Mouse (Mus musculus) C2C12 (cell line): ENCODE data around the gene Fgr.

ENCODE experiments used
- CTCF ChIP-seq: IDR thresholded peaks from one replicate; pipeline ENCODE4 v1.5.1; 2011; ENCODE audit not compliant: control insufficient read depth, insufficient read depth, insufficient read length
- MAX ChIP-seq: IDR thresholded peaks from one replicate; pipeline ENCODE4 v1.6.1; 2011; ENCODE audit warnings: mild to moderate bottlenecking, control low read depth
- USF1 ChIP-seq: IDR thresholded peaks from one replicate; pipeline ENCODE4 v1.6.1; 2011; ENCODE audit warnings: low read depth, mild to moderate bottlenecking, control low read depth, moderate library complexity

DNA sequence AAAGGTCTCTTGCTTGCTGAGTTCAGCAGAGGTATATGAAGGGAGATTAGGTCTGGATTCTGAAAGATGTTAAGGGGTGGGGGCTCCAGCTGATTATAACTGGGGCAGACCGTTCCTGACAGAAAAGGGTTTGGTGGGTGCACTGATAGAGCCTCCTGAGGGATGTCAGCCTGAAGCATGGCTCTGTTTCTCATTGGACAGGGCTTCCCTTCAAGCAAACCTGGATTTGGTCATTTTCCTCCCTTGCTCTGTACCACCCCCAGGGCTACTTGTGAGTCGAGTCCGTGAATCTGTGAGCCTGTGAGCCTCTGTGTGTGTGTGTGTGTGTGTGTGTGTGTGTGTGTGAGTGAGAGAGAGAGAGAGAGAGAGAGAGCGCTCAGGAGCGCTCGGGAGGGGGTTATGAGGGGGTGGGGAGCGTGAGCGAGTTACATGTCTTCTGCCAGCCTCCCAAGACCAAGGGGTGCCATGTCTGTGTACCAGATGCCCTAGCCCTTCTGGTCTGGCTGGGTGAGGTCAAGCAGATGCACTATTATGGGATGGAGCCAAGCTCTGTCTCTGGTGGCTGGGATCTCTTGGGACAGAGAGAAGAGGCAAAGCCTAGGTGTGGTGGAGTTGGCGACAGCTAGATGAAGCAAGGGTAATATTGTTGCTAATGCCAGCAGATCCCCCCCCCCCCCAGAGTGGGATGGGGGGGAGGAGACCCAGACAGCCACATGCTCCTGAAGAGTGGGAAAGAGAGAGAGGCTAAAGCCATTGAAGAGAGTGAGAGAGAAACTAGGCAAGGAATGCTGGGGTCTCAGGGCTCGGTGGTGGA is 41.2 kb downstream of the Fgr start:
- TF ChIP-seq CTCF (no peak), MAX (no peak), USF1 (no peak)
